Mouse (Mus musculus) liver, embryonic 14.5 days (tissue): ENCODE data around the gene Syvn1.

Experiments used
- CTCF ChIP-seq: IDR thresholded peaks from 2 replicates; pipeline ENCODE4 v1.5.1; 2016; ENCODE audit warnings: antibody characterized with exemption, low read depth, control low read depth
- EP300 ChIP-seq: IDR thresholded peaks from 2 replicates; pipeline ENCODE4 v1.6.1; 2016; ENCODE audit warnings: antibody characterized with exemption, low read depth

DNA sequence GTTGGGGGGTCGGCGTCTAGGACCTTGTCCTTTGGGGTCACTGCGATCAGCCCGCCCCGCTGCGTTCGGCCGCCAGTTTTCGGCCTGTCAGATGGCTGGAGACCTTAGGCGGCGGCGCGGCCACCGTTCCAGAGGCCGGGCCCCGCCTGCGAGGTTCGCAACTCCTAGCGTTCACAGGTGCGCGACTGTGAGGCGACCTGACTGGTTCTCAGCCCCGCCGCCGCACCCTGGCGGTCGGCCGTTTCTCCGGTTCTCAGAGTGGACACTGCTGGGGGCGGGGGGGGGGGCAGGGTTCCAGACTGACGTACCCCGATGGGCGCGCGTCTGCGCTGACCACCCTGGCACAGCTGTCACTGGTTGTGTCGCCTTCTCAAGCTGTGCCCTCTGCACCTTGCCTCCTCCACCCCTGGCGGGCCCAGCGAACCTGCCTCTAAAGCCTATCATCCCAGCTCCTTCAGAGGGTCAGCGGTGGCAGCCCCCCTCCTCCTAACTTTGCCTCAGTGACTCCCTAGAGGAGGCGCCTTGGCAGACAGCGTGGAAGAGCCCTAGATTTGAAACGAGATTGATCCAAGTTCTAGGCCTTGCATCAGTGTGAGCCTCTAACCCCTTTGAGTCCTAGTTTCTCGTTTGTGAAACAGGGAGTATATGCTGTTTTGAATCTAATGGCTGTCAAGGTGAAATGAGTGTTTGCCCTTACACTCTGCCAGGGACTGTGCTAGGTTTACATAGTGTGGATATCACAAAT is 950 bp downstream of the Syvn1 start:
- peak; percentile 8; the same call in 1 of the 2 replicates for TF ChIP-seq CTCF
- no peak for TF ChIP-seq EP300
